Mouse (Mus musculus) megakaryocyte progenitor cell, adult 5-6 weeks (primary cell): ENCODE measurements around the gene Tyrobp. TPM values are rescaled to one million over a fixed set of nuclear protein-coding genes. Genes with fewer than 3 reads are reported as not detected.

ENCODE experiments used
- ATAC-seq: replicated peaks from 2 replicates; pipeline ENCODE4 v1.8.0; 2016; ENCODE audit warnings: mild to moderate bottlenecking, moderate TSS enrichment, inconsistent platforms; ENCODE audit not compliant: poor library complexity
- total RNA-seq, 2 experiments: library from RNA; stranded (forward) in 1 of 2; stranded (reverse) in 1 of 2; fragments of 157-497, 149-512 nt in 1 of 2; fragments of 200-1000 nt in 1 of 2; gene quantifications; 2 replicates each; pipeline versions ENCODE4 v1.2.3 to v1.2.4; 2015 to 2017

Gene Tyrobp
- total RNA-seq, 2 experiments from 2014 or later: 322 to 406 TPM

- ATAC-seq: no peak
Observed at GRCm38 (mm10) chr7:30459484-30459883, 45.9 kb downstream of the Tyrobp start.

- ATAC-seq: no peak
Observed at GRCm38 (mm10) chr7:30463568-30463967, 50.0 kb downstream of the Tyrobp start.

- no peak for ATAC-seq
Observed at GRCm38 (mm10) chr7:30463996-30464395, 50.4 kb downstream of the Tyrobp start.

DNA sequence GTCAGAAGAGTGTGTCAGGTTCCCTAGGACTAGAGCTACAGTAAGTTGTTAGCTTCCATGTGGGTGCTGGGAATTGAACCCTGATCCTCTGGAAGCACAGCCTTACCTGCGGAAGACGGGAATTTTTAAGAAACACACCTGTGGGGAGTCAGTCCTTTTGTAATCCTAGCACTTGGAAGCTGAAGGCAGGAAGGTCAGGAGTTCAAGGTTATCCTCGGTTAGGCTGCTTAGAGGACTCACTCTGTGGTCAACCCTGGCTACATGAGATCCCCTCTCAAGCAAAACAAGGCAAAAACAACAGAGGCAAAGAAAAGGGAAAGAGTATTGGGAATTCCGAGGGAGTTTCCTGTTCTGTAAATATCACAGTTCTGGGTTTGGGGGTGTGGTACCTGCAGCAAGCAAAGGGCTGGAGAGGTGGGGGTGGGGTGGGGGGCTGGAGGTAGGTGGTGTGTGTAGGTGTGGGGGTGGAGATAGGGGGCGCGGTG, 51.3 kb downstream of the Tyrobp start:
- no peak for ATAC-seq

Other genes with a start within 250 kb of the Tyrobp start
Only the 30 nearest of the 34 such genes appear.
- gene Capns1, start 214.9 kb upstream of the Tyrobp start, total RNA-seq (2015): 319 and 322 TPM in 2 replicates
- gene Capns1, start 214.9 kb upstream of the Tyrobp start, total RNA-seq (2017): 165 and 206 TPM in 2 replicates
- 75.7 and 78.4 TPM in 2 replicates for gene Polr2i, start 181.8 kb upstream of the Tyrobp start, total RNA-seq (2015)
- gene Polr2i, start 181.8 kb upstream of the Tyrobp start, total RNA-seq (2017): 60.6 and 69.9 TPM in 2 replicates
- gene Tbcb, start 181.5 kb upstream of the Tyrobp start, total RNA-seq (2015): 95.9 and 112 TPM in 2 replicates
- gene Tbcb, start 181.5 kb upstream of the Tyrobp start, total RNA-seq (2017): 27.6 and 37.1 TPM in 2 replicates
- 0.32 TPM in 1 of 2 replicates, not detected in the other for gene Ovol3, start 178.0 kb upstream of the Tyrobp start, total RNA-seq (2015)
- gene Ovol3, start 178.0 kb upstream of the Tyrobp start, total RNA-seq (2017): 0.12 TPM in 1 of 2 replicates, not detected in the other
- 0.39 TPM in 1 of 2 replicates, not detected in the other for gene Thap8, start 133.7 kb upstream of the Tyrobp start, total RNA-seq (2015)
- gene Thap8, start 133.7 kb upstream of the Tyrobp start, total RNA-seq (2017): 0.33 and 0.34 TPM in 2 replicates
- 14.7 and 22.8 TPM in 2 replicates for gene Wdr62, start 133.3 kb upstream of the Tyrobp start, total RNA-seq (2015)
- 7.8 and 11.5 TPM in 2 replicates for gene Wdr62, start 133.3 kb upstream of the Tyrobp start, total RNA-seq (2017)
- gene Clip3, start 122.0 kb upstream of the Tyrobp start, total RNA-seq (2015): not detected in 2 replicates
- not detected in 2 replicates for gene Clip3, start 122.0 kb upstream of the Tyrobp start, total RNA-seq (2017)
- 17.8 and 21.9 TPM in 2 replicates for gene Alkbh6, start 105.0 kb upstream of the Tyrobp start, total RNA-seq (2015)
- gene Alkbh6, start 105.0 kb upstream of the Tyrobp start, total RNA-seq (2017): 34.2 and 41.8 TPM in 2 replicates
- 0.24 and 0.25 TPM in 2 replicates for gene Syne4, start 99.0 kb upstream of the Tyrobp start, total RNA-seq (2015)
- 2.0 TPM in 1 of 2 replicates, not detected in the other for gene Syne4, start 99.0 kb upstream of the Tyrobp start, total RNA-seq (2017)
- 0.47 TPM in 1 of 2 replicates, not detected in the other for gene E130208F15Rik, start 92.0 kb upstream of the Tyrobp start, total RNA-seq (2015)
- 1.6 and 2.0 TPM in 2 replicates for gene E130208F15Rik, start 92.0 kb upstream of the Tyrobp start, total RNA-seq (2017)
- 7.6 and 9.0 TPM in 2 replicates for gene Sdhaf1, start 89.9 kb upstream of the Tyrobp start, total RNA-seq (2015)
- gene Sdhaf1, start 89.9 kb upstream of the Tyrobp start, total RNA-seq (2017): 10.5 and 11.7 TPM in 2 replicates
- not detected in 2 replicates for gene Lrfn3, start 51.0 kb upstream of the Tyrobp start, total RNA-seq (2015)
- not detected in 2 replicates for gene Lrfn3, start 51.0 kb upstream of the Tyrobp start, total RNA-seq (2017)
- 28.1 and 30.3 TPM in 2 replicates for gene Hcst, start 6.1 kb downstream of the Tyrobp start, total RNA-seq (2015)
- 10.0 and 12.7 TPM in 2 replicates for gene Hcst, start 6.1 kb downstream of the Tyrobp start, total RNA-seq (2017)
- 14.1 and 24.0 TPM in 2 replicates for gene Nfkbid, start 8.0 kb downstream of the Tyrobp start, total RNA-seq (2015)
- gene Nfkbid, start 8.0 kb downstream of the Tyrobp start, total RNA-seq (2017): 5.3 and 13.7 TPM in 2 replicates
- not detected in 2 replicates for gene Aplp1, start 31.8 kb downstream of the Tyrobp start, total RNA-seq (2015)
- not detected in 2 replicates for gene Aplp1, start 31.8 kb downstream of the Tyrobp start, total RNA-seq (2017)
- gene Kirrel2, start 43.9 kb downstream of the Tyrobp start, total RNA-seq (2015): not detected in 2 replicates
- not detected in 2 replicates for gene Kirrel2, start 43.9 kb downstream of the Tyrobp start, total RNA-seq (2017)
- 0.27 TPM in 1 of 2 replicates, not detected in the other for gene Nphs1, start 44.6 kb downstream of the Tyrobp start, total RNA-seq (2015)
- gene Nphs1, start 44.6 kb downstream of the Tyrobp start, total RNA-seq (2017): 0.58 and 0.95 TPM in 2 replicates
- gene Prodh2, start 79.9 kb downstream of the Tyrobp start, total RNA-seq (2015): not detected in 2 replicates
- gene Prodh2, start 79.9 kb downstream of the Tyrobp start, total RNA-seq (2017): not detected in 2 replicates
- 4.5 and 5.8 TPM in 2 replicates for gene Arhgap33, start 121.3 kb downstream of the Tyrobp start, total RNA-seq (2015)
- 1.4 and 2.0 TPM in 2 replicates for gene Arhgap33, start 121.3 kb downstream of the Tyrobp start, total RNA-seq (2017)
- gene Hspb6, start 138.4 kb downstream of the Tyrobp start, total RNA-seq (2015): 11.7 and 12.2 TPM in 2 replicates
- 3.5 and 4.4 TPM in 2 replicates for gene Hspb6, start 138.4 kb downstream of the Tyrobp start, total RNA-seq (2017)
- 11.5 and 16.3 TPM in 2 replicates for gene Proser3, start 138.5 kb downstream of the Tyrobp start, total RNA-seq (2015)
- gene Proser3, start 138.5 kb downstream of the Tyrobp start, total RNA-seq (2017): 1.8 and 4.7 TPM in 2 replicates
- gene Lin37, start 146.1 kb downstream of the Tyrobp start, total RNA-seq (2015): 54.8 and 67.5 TPM in 2 replicates
- gene Lin37, start 146.1 kb downstream of the Tyrobp start, total RNA-seq (2017): 27.2 and 39.8 TPM in 2 replicates
- gene U2af1l4, start 149.5 kb downstream of the Tyrobp start, total RNA-seq (2015): 21.4 and 23.4 TPM in 2 replicates
- 86.9 and 96.7 TPM in 2 replicates for gene U2af1l4, start 149.5 kb downstream of the Tyrobp start, total RNA-seq (2017)
- 2.2 and 3.7 TPM in 2 replicates for gene Gm49396, start 149.6 kb downstream of the Tyrobp start, total RNA-seq (2015)
- gene Gm49396, start 149.6 kb downstream of the Tyrobp start, total RNA-seq (2017): 3.4 and 3.9 TPM in 2 replicates
- 181 and 202 TPM in 2 replicates for gene Psenen, start 149.9 kb downstream of the Tyrobp start, total RNA-seq (2015)
- gene Psenen, start 149.9 kb downstream of the Tyrobp start, total RNA-seq (2017): 150 and 154 TPM in 2 replicates
- 7.2 and 9.2 TPM in 2 replicates for gene Igflr1, start 151.7 kb downstream of the Tyrobp start, total RNA-seq (2015)
- not detected in 2 replicates for gene Igflr1, start 151.7 kb downstream of the Tyrobp start, total RNA-seq (2017)
- gene Kmt2b, start 175.0 kb downstream of the Tyrobp start, total RNA-seq (2015): 72.2 and 99.8 TPM in 2 replicates
- gene Kmt2b, start 175.0 kb downstream of the Tyrobp start, total RNA-seq (2017): 11.7 and 14.5 TPM in 2 replicates
- not detected in 2 replicates for gene Zbtb32, start 185.1 kb downstream of the Tyrobp start, total RNA-seq (2015)
- gene Zbtb32, start 185.1 kb downstream of the Tyrobp start, total RNA-seq (2017): not detected in 2 replicates
- gene Upk1a, start 199.1 kb downstream of the Tyrobp start, total RNA-seq (2015): 0.61 and 1.3 TPM in 2 replicates
- 0.14 TPM in 1 of 2 replicates, not detected in the other for gene Upk1a, start 199.1 kb downstream of the Tyrobp start, total RNA-seq (2017)
- gene Cox6b1, start 212.4 kb downstream of the Tyrobp start, total RNA-seq (2015): 325 and 346 TPM in 2 replicates
- 428 and 592 TPM in 2 replicates for gene Cox6b1, start 212.4 kb downstream of the Tyrobp start, total RNA-seq (2017)